Mouse (Mus musculus) ES-E14 (cell line): ENCODE data around the gene Adh1. TPM values are rescaled to one million over a fixed set of nuclear protein-coding genes. Genes with fewer than 3 reads are reported as not detected.

ENCODE experiments used
- DNase-seq: peaks from one replicate; pipeline ENCODE4 v3.0.0-alpha.2; 2013; ENCODE audit warnings: low read depth, low spot score
- H3K27ac ChIP-seq: 2 replicates; pipeline ENCODE4 v1.5.1; 2012; ENCODE audit warnings: low read depth, mild to moderate bottlenecking, low read length, moderate library complexity, mixed read lengths; ENCODE audit not compliant: poor library complexity, insufficient read depth, severe bottlenecking
- H3K36me3 ChIP-seq: 2 replicates; pipeline ENCODE4 v1.6.1; 2012; ENCODE audit warnings: mild to moderate bottlenecking, low read length, moderate library complexity, mixed read lengths; ENCODE audit not compliant: control insufficient read depth, poor library complexity, insufficient read depth, severe bottlenecking
- H3K4me1 ChIP-seq, 2 experiments: fragments of 150-350 bp in 1 of 2; sonication (generic) in 1 of 2; 2 replicates each; pipeline ENCODE4 v1.6.1; 2012; ENCODE audit warnings: low read length in 2 of 2, mild to moderate bottlenecking in 1 of 2, mixed read lengths in 1 of 2; ENCODE audit not compliant: control insufficient read depth in 2 of 2, insufficient read depth in 2 of 2, poor library complexity in 1 of 2
- H3K4me3 ChIP-seq, 2 experiments: fragments of 150-350 bp in 1 of 2; sonication (generic) in 1 of 2; 2 replicates each; pipeline ENCODE4 v1.5.1; 2012; ENCODE audit warnings: low read length in 2 of 2, low read depth in 1 of 2, mild to moderate bottlenecking in 1 of 2, mixed read lengths in 1 of 2; ENCODE audit not compliant: insufficient read depth in 1 of 2, poor library complexity in 1 of 2, severe bottlenecking in 1 of 2
- H3K9ac ChIP-seq: 2 replicates; pipeline ENCODE4 v1.6.1; 2012; ENCODE audit warnings: low read depth, mild to moderate bottlenecking, low read length, mixed read lengths; ENCODE audit not compliant: poor library complexity, insufficient read depth, severe bottlenecking
- H3K9me3 ChIP-seq: fragments of 150-350 bp; sonication (generic); 2 replicates; pipeline ENCODE4 v1.6.1; 2012; ENCODE audit warnings: low read depth, mild to moderate bottlenecking, low read length; ENCODE audit not compliant: control insufficient read depth, insufficient read depth
- CHD2 ChIP-seq: IDR thresholded peaks from 2 replicates; pipeline ENCODE4 v1.6.1; 2014; ENCODE audit warnings: mild to moderate bottlenecking, low read depth, low read length, inconsistent platforms
- HCFC1 ChIP-seq: IDR thresholded peaks from 2 replicates; pipeline ENCODE4 v1.6.1; 2012; ENCODE audit warnings: low read length, inconsistent platforms, borderline replicate concordance; ENCODE audit not compliant: insufficient read depth
- MAFK ChIP-seq: IDR thresholded peaks from 2 replicates; pipeline ENCODE4 v1.6.1; 2014; ENCODE audit warnings: mild to moderate bottlenecking, low read depth, low read length, inconsistent platforms; ENCODE audit not compliant: insufficient read depth
- ZC3H11A ChIP-seq: IDR thresholded peaks from 2 replicates; pipeline ENCODE4 v1.6.1; 2012; ENCODE audit warnings: low read depth, mild to moderate bottlenecking, inconsistent platforms, low read length, borderline replicate concordance
- ZNF384 ChIP-seq: IDR thresholded peaks from 2 replicates; pipeline ENCODE4 v1.6.1; 2012; ENCODE audit warnings: low read depth, low read length, inconsistent platforms
- in situ Hi-C, 2 experiments: fragments of 600-800 bp; cut with MboI; formaldehyde crosslinking; loops; one replicate each; pipeline ENCODE4 v1.15.1; 2025; ENCODE audit warnings: low sequenced_read_pairs in 2 of 2, inconsistent platforms in 1 of 2; ENCODE audit not compliant: unreplicated experiment in 2 of 2
- total RNA-seq: library from RNA; depleted of rRNA; stranded (reverse); fragments of 300-350 nt; gene quantifications from 2 replicates; pipeline ENCODE4 v1.2.3, GENCODE M21; 2012

Adh1 gene
- total RNA-seq, 1 experiment, result 0.36 TPM

GRCm38 (mm10) chr3:138255780-138256550, 4.8 kb upstream of the Adh1 start:
- Histone ChIP-seq H3K9ac (no peak overlapping the region), H3K36me3 (no peaks in the 10 kb centered on the region), H3K4me1 (no peaks in the 10 kb centered on the region), H3K4me3 (no peak overlapping the region), H3K9me3 (no peaks in the 10 kb centered on the region), H3K27ac (no peak overlapping the region)
- in situ Hi-C loops, result no loop called here
- TF ChIP-seq ZNF384 (no peak), CHD2 (no peak), MAFK (no peak), ZC3H11A (no peak), HCFC1 (no peak)
- no peak for DNase-seq

GRCm38 (mm10) chr3:138262568-138262967, 1.8 kb downstream of the Adh1 start:
- H3K4me1 ChIP-seq, result no peaks in the 10 kb centered on the region
- H3K9me3 ChIP-seq, result no peaks in the 10 kb centered on the region
- TF ChIP-seq ZC3H11A, result no peak
- TF ChIP-seq CHD2, result no peak
- no peak for TF ChIP-seq HCFC1
- no peak for TF ChIP-seq ZNF384
- no peak for TF ChIP-seq MAFK
- H3K27ac ChIP-seq, result no peak overlapping the region
- in situ Hi-C loops, result no loop called here
- H3K9ac ChIP-seq, result no peak overlapping the region
- H3K36me3 ChIP-seq, result no peaks in the 10 kb centered on the region
- no peak for DNase-seq
- H3K4me3 ChIP-seq, result no peak overlapping the region

- no peaks in the 10 kb centered on the region for H3K4me1 ChIP-seq
- in situ Hi-C loops, result no loop called here
- no peaks in the 10 kb centered on the region for H3K9me3 ChIP-seq
- no peak for DNase-seq
- H3K9ac ChIP-seq, result no peak overlapping the region
- H3K36me3 ChIP-seq, result no peaks in the 10 kb centered on the region
- TF ChIP-seq ZNF384 (no peak), CHD2 (no peak), HCFC1 (no peak), ZC3H11A (no peak), MAFK (no peak)
- H3K27ac ChIP-seq, result no peak overlapping the region
- no peak overlapping the region for H3K4me3 ChIP-seq
These were observed 2.6 kb downstream of the Adh1 start for GRCm38 (mm10) chr3:138263154-138263930.

GRCm38 (mm10) chr3:138264648-138265047, 3.9 kb downstream of the Adh1 start:
- Histone ChIP-seq H3K4me1 (no peaks in the 10 kb centered on the region), H3K4me3 (no peak overlapping the region), H3K27ac (no peak overlapping the region), H3K9me3 (no peaks in the 10 kb centered on the region), H3K9ac (no peak overlapping the region), H3K36me3 (no peaks in the 10 kb centered on the region)
- TF ChIP-seq CHD2 (no peak), HCFC1 (no peak), ZC3H11A (no peak), ZNF384 (no peak), MAFK (no peak)
- in situ Hi-C loops, result no loop called here
- DNase-seq, result no peak
